ENCODE assay signal across 8 mouse cellular contexts in the genomic region with DNA sequence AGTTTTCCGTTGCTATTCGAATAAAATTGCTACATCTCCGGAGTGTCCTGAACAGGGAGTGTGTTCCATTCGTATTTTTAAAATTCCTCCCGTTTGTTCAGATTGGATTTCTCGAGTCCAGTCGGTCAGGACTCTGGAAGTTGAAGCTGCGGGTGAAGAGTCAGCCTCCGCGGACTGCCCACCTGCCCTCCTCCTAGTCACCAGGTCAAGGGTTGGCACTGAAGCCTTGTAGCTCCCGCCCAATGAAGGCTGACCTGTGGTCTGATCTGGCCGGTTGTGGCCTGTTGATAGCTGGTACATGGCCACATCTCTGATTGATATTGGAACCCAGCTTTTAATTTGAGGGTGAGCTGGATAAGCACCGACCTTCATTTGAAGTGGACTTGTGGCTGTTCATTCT. TPM values are rescaled to one million over a fixed set of nuclear protein-coding genes. Genes with fewer than 3 reads are reported as not detected.
A peak's percentile ranks its signal among the peaks of the same experiment; 100 is the strongest.
DNase-seq lines count a peak whose midpoint lies in the region; ATAC-seq and TF ChIP-seq lines count a peak whose summit lies in the region.

No protein-coding gene starts in this region.

- H3K4me2 ChIP-seq in embryonic facial prominence, embryonic 11.5 days (ENCODE audit: low read depth, low read length), result peak overlapping the region; percentile 85
- peak overlapping the region; percentile 54 for H3K4me2 ChIP-seq in hindbrain, embryonic 11.5 days (replicated peaks; ENCODE audit: low read depth, low read length)
- peak overlapping the region; percentile 78 for H3K4me2 ChIP-seq in limb, embryonic 14.5 days (replicated peaks; ENCODE audit: low read depth, low read length, severe bottlenecking)
- H3K4me2 ChIP-seq in midbrain, embryonic 15.5 days, result peak overlapping the region; percentile 88

- peak overlapping the region; percentile 95; the same call in 1 of the 2 replicates for H3K27ac ChIP-seq in embryonic facial prominence, embryonic 11.5 days (replicated peaks; ENCODE audit: low read depth, low read length)
- H3K27ac ChIP-seq in hindbrain, embryonic 11.5 days (ENCODE audit: low read depth, low read length), result 0 out of 2 replicates have a peak overlapping the region, but pooled peaks have one; percentile 95
- no peak overlapping the region for H3K27ac ChIP-seq in limb, embryonic 14.5 days (replicated peaks; ENCODE audit: low read depth, low read length)
- peak overlapping the region; percentile 93 for H3K27ac ChIP-seq in midbrain, embryonic 15.5 days

- no peak for ATAC-seq in embryonic facial prominence, embryonic 11.5 days (replicated peaks; ENCODE audit: insufficient number of reproducible peaks, low FRiP score, low TSS enrichment, low read depth)
- ATAC-seq in hindbrain, embryonic 11.5 days (ENCODE audit: low FRiP score), result no peak
- no peak for ATAC-seq in limb, embryonic 14.5 days (ENCODE audit: low FRiP score, low read depth)
- peak; percentile 15; the same call in 1 of the 2 replicates for ATAC-seq in midbrain, embryonic 15.5 days (replicated peaks)

- no peaks in the 10 kb centered on the region for H3K27me3 ChIP-seq in embryonic facial prominence, embryonic 11.5 days (ENCODE audit: control insufficient read depth, insufficient read depth, low read length)
- H3K27me3 ChIP-seq in hindbrain, embryonic 11.5 days (ENCODE audit: control insufficient read depth, insufficient read depth, low read length), result no peaks in the 10 kb centered on the region
- H3K27me3 ChIP-seq in limb, embryonic 14.5 days (ENCODE audit: control insufficient read depth, insufficient read depth, low read length), result no peaks in the 10 kb centered on the region
- no peaks in the 10 kb centered on the region for H3K27me3 ChIP-seq in midbrain, embryonic 15.5 days (replicated peaks)

- WGBS in embryonic facial prominence, embryonic 11.5 days, result under 1% methylated on average over 13 of the region's 13 CpGs
- WGBS in hindbrain, embryonic 11.5 days, result 2% methylated on average over 13 of the region's 13 CpGs
- WGBS in limb, embryonic 14.5 days, result 5% methylated on average over 13 of the region's 13 CpGs
- 1% methylated on average over 13 of the region's 13 CpGs for WGBS in midbrain, embryonic 15.5 days

- H3K4me3 ChIP-seq in embryonic facial prominence, embryonic 11.5 days (ENCODE audit: low read depth, low read length), result peak overlapping the region; percentile 99
- H3K4me3 ChIP-seq in hindbrain, embryonic 11.5 days (ENCODE audit: low read depth, low read length), result peak overlapping the region; percentile 97
- peak overlapping the region; percentile 98 for H3K4me3 ChIP-seq in limb, embryonic 14.5 days (replicated peaks; ENCODE audit: low read length)
- H3K4me3 ChIP-seq in midbrain, embryonic 15.5 days, result peak overlapping the region; percentile 90

- no peaks in the 10 kb centered on the region for H3K9me3 ChIP-seq in embryonic facial prominence, embryonic 11.5 days (replicated peaks; ENCODE audit: control insufficient read depth, low read length)
- H3K9me3 ChIP-seq in hindbrain, embryonic 11.5 days (ENCODE audit: control insufficient read depth, low read length), result no peaks in the 10 kb centered on the region
- H3K9me3 ChIP-seq in limb, embryonic 14.5 days (ENCODE audit: control insufficient read depth, low read length), result no peaks in the 10 kb centered on the region
- H3K9me3 ChIP-seq in midbrain, embryonic 15.5 days, result no peaks in the 10 kb centered on the region

- no peaks in the 10 kb centered on the region for H3K36me3 ChIP-seq in embryonic facial prominence, embryonic 11.5 days (replicated peaks; ENCODE audit: control insufficient read depth, insufficient read depth, low read depth, low read length)
- no peaks in the 10 kb centered on the region for H3K36me3 ChIP-seq in hindbrain, embryonic 11.5 days (ENCODE audit: control insufficient read depth, insufficient read depth, low read length)
- no peaks in the 10 kb centered on the region for H3K36me3 ChIP-seq in limb, embryonic 14.5 days (ENCODE audit: control insufficient read depth, insufficient read depth, low read length)
- no peaks in the 10 kb centered on the region for H3K36me3 ChIP-seq in midbrain, embryonic 15.5 days (replicated peaks)

- DNase-seq in 416B (ENCODE audit: low read depth) (peak; percentile 84), MN1 (ENCODE audit: low spot score) (peak; percentile 48)
- no peak for DNase-seq in embryonic facial prominence, embryonic 11.5 days (ENCODE audit: low spot score)
- DNase-seq in hindbrain, embryonic 11.5 days (ENCODE audit: low spot score), result peak; percentile 40
- no peak for DNase-seq in limb, embryonic 14.5 days (ENCODE audit: low spot score)
- no peak for DNase-seq in right cerebral cortex, postnatal 10 days (ENCODE audit: low spot score in 2 of 2)
- DNase-seq in frontal cortex, postnatal 10 days (ENCODE audit: low spot score in 2 of 2), result no peak

- no peaks in the 10 kb centered on the region; the same call in 1 of the 2 replicates for H3K4me1 ChIP-seq in embryonic facial prominence, embryonic 11.5 days (ENCODE audit: control insufficient read depth, insufficient read depth, low read length)
- no peaks in the 10 kb centered on the region for H3K4me1 ChIP-seq in hindbrain, embryonic 11.5 days (replicated peaks; ENCODE audit: control insufficient read depth, insufficient read depth, low read length)
- peaks cover 21% of the 10 kb centered on the region for H3K4me1 ChIP-seq in limb, embryonic 14.5 days (ENCODE audit: control insufficient read depth, insufficient read depth, low read length)
- H3K4me1 ChIP-seq in midbrain, embryonic 15.5 days, result peaks cover 34% of the 10 kb centered on the region

- peak overlapping the region; percentile 99 for H3K9ac ChIP-seq in embryonic facial prominence, embryonic 11.5 days (replicated peaks; ENCODE audit: low read length)
- peak overlapping the region; percentile 97 for H3K9ac ChIP-seq in hindbrain, embryonic 11.5 days (ENCODE audit: low read depth, low read length)
- peak overlapping the region; percentile 95 for H3K9ac ChIP-seq in limb, embryonic 14.5 days (ENCODE audit: low read depth, low read length, severe bottlenecking)
- peak overlapping the region; percentile 87 for H3K9ac ChIP-seq in midbrain, embryonic 15.5 days

- no peak for TF ChIP-seq POLR2A in limb, embryonic 14.5 days (IDR thresholded peaks at IDR 0.05; ENCODE audit: borderline replicate concordance, extremely low read depth, insufficient read depth, insufficient read length)

RNA-seq across cellular contexts. Expression of a gene that starts 1.0 kb away (rescaled TPM):
- 234 and 254 TPM in 2 replicates for polyA plus RNA-seq in embryonic facial prominence, embryonic 11.5 days (2014; fragmentation: Nextera tagmentation; extraction: Ambion mirVana)
- 217 and 227 TPM in 2 replicates for polyA plus RNA-seq in hindbrain, embryonic 11.5 days (2014; fragmentation: Nextera tagmentation; extraction: Ambion mirVana)
- 49.3 and 63.2 TPM in 2 replicates for polyA plus RNA-seq in limb, embryonic 14.5 days (2012; rRNA removed)
- 155 and 165 TPM in 2 replicates for polyA plus RNA-seq in limb, embryonic 14.5 days (2014; fragmentation: Nextera tagmentation; extraction: Ambion mirVana)
- 124 and 126 TPM in 2 replicates for polyA plus RNA-seq in midbrain, embryonic 15.5 days (2015; fragmentation: Nextera tagmentation; extraction: Ambion mirVana)

Comparison
In these comparisons a context has a peak if more than half of its experiments do, and no peak if none do; other contexts are left out.
1. DNase-seq: peak in 416B (single experiment), MN1 (single experiment) and hindbrain, embryonic 11.5 days (single experiment); none in embryonic facial prominence, embryonic 11.5 days (single experiment), limb, embryonic 14.5 days (single experiment), right cerebral cortex, postnatal 10 days (0 of 2) and frontal cortex, postnatal 10 days (0 of 2).
2. Peak in every context shown above with its lines, with median percentiles within 50 percentile points of each other: H3K4me2 ChIP-seq, H3K4me3 ChIP-seq and H3K9ac ChIP-seq.